14 mouse cellular contexts compared by ENCODE assay signal in the genomic region with DNA sequence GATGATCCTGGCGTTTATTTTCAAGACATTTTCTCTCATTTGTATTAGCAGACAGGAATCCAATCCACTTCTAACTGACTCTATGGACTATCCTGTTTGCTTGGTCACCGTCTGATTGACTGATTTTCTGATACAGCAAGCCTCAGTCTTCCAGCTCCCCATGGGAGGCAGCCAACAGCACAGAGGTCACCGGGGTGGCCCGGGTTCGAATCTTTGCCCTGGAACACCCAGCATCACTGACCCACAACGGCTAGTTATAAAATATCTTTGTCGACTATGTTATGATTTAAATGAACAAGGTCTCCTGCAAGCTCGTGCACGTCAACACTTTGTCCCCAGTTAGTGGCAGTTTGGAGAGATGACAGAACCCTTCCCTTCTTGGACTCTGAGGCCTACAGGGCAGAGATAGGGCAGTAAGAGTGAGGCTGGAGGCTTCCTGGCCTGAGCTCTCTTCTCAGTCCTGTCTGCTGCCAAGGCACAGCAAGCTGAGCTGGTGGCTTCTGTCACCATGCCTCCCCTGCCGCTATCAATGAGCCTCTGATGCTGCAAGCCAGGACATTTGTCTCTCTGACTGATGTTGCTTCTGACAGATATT.
DNase-seq lines count a peak whose midpoint lies in the region; ATAC-seq lines count a peak whose summit lies in the region.
"Had no signal": no experiment of that assay in that cellular context is flagged by ENCODE, and none has a peak within 500 bp of the region (broad histone marks: within the 10 kb centered on the region; RNA-seq: fewer than 3 reads in every experiment).

No protein-coding gene starts in this region.

- ATAC-seq in forebrain, embryonic 14.5 days: no peak
- ATAC-seq: activated CD4-positive, CD25-positive, alpha-beta regulatory T cell, adult 4 months had no signal

- intact Hi-C loops in heart, postnatal 10 days (cut with DNase I): loop anchor here (2.0 kb wide), 2 partner anchors 91 to 125 kb away; partner anchors contain the start of gene Orai1

- peak; percentile 95 for DNase-seq in heart, adult 11 months
- DNase-seq in heart, embryonic 10.5 days (ENCODE audit: low spot score): no peak
- peak; percentile 84 for DNase-seq in brain, adult 2 months (ENCODE audit: low read depth, low spot score)
- DNase-seq in cerebellum, adult 9-11 months: peak; percentile 83
- peak; percentile 53 to 70 for DNase-seq in heart, postnatal 10 days
- no peak for DNase-seq in forebrain, embryonic 14.5 days (ENCODE audit: low spot score)
- no peak for DNase-seq in embryo, embryonic 9.5 days (ENCODE audit: extremely low spot score)
- DNase-seq in lung, adult 18-20 months: no peak
- DNase-seq: left cerebral cortex, postnatal 4 days; liver, embryonic 13.5 days; thymus, postnatal 36 days had no signal

- H3K9ac ChIP-seq in forebrain, embryonic 14.5 days (ENCODE audit: low read length): no peak overlapping the region
- H3K9ac ChIP-seq: forebrain, embryonic 12.5 days; liver, embryonic 13.5 days; midbrain, embryonic 12.5 days had no signal

- peaks cover 3% of the 10 kb centered on the region; the same call in 1 of the 2 replicates for H3K36me3 ChIP-seq in heart, embryonic 10.5 days
- H3K36me3 ChIP-seq in forebrain, embryonic 14.5 days (ENCODE audit: control insufficient read depth, insufficient read depth, low read length): 0 out of 2 replicates have a peak, but pooled peaks cover 3% of the 10 kb centered on the region
- H3K36me3 ChIP-seq: liver, embryonic 13.5 days; midbrain, embryonic 12.5 days had no signal

- peaks cover 28% of the 10 kb centered on the region for H3K4me1 ChIP-seq in heart, embryonic 10.5 days
- H3K4me1 ChIP-seq in forebrain, embryonic 14.5 days (ENCODE audit: control insufficient read depth, insufficient read depth, low read length): no peaks in the 10 kb centered on the region
- H3K4me1 ChIP-seq: forebrain, embryonic 12.5 days; midbrain, embryonic 12.5 days had no signal

- H3K27ac ChIP-seq in heart, embryonic 10.5 days: no peak overlapping the region
- H3K27ac ChIP-seq in forebrain, embryonic 14.5 days (ENCODE audit: low read depth, low read length): no peak overlapping the region
- H3K27ac ChIP-seq: forebrain, embryonic 12.5 days; liver, embryonic 13.5 days; midbrain, embryonic 12.5 days had no signal

- H3K27me3 ChIP-seq in heart, embryonic 10.5 days (ENCODE audit: insufficient read depth, poor library complexity, severe bottlenecking): no peaks in the 10 kb centered on the region
- H3K27me3 ChIP-seq in forebrain, embryonic 14.5 days (replicated peaks; ENCODE audit: control insufficient read depth, insufficient read depth, low read length): no peaks in the 10 kb centered on the region
- H3K27me3 ChIP-seq: forebrain, embryonic 12.5 days; liver, embryonic 13.5 days; midbrain, embryonic 12.5 days had no signal

- no peaks in the 10 kb centered on the region for H3K9me3 ChIP-seq in heart, embryonic 10.5 days
- no peaks in the 10 kb centered on the region for H3K9me3 ChIP-seq in forebrain, embryonic 14.5 days (replicated peaks; ENCODE audit: control insufficient read depth, low read length)
- H3K9me3 ChIP-seq: forebrain, embryonic 12.5 days; liver, embryonic 13.5 days; midbrain, embryonic 12.5 days had no signal

- H3K4me3 ChIP-seq in heart, embryonic 10.5 days: no peak overlapping the region
- H3K4me3 ChIP-seq in forebrain, embryonic 14.5 days (ENCODE audit: low read depth, low read length): no peak overlapping the region
- H3K4me3 ChIP-seq: forebrain, embryonic 12.5 days; liver, embryonic 13.5 days; midbrain, embryonic 12.5 days had no signal

- H3K4me2 ChIP-seq in forebrain, embryonic 14.5 days (ENCODE audit: low read length): no peak overlapping the region
- H3K4me2 ChIP-seq: forebrain, embryonic 12.5 days; liver, embryonic 13.5 days; midbrain, embryonic 12.5 days had no signal

- 76% methylated on average over 10 of the region's 10 CpGs for WGBS in heart, embryonic 10.5 days
- 90% methylated on average over 10 of the region's 10 CpGs for WGBS in forebrain, embryonic 14.5 days

Comparison
In these comparisons a context has a peak if more than half of its experiments do, and no peak if none do; other contexts are left out.
1. DNase-seq: peak in heart, adult 11 months (single experiment), brain, adult 2 months (single experiment), cerebellum, adult 9-11 months (single experiment) and heart, postnatal 10 days (2 of 2); none in heart, embryonic 10.5 days (single experiment), forebrain, embryonic 14.5 days (single experiment), embryo, embryonic 9.5 days (single experiment) and lung, adult 18-20 months (0 of 2).